Mouse (Mus musculus): ENCODE data around the gene Zscan2. TPM values are rescaled to one million over a fixed set of nuclear protein-coding genes. Genes with fewer than 3 reads are reported as not detected.

Zscan2 gene
- polyA plus RNA-seq, 1 experiment: not detected

DNA sequence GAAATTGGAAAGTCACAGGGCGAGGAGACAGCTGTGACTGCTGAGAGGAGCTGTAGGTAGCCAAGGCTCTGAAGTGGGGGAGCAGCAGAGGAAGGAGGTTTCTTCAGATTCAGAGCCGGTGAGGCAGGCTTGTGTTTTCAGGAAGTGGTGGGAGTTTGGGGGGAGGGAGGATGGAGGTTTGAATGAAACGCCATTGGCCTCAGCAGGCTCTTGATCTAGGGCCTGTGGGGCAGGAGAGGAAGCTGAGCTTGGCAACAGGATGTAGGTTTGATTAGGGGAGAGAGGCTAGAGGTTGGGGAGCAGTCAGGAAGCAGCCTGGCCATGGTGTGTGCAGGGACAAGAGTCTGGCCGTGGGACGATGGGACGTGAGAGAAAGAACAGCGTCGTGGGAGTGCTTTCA lies 4.1 kb downstream of the Zscan2 start:
- TF ChIP-seq POLR2A (IDR thresholded peaks at IDR 0.05; ENCODE audit: insufficient read depth, low read depth, low read length) (no peak), CTCF (IDR thresholded peaks at IDR 0.05; ENCODE audit: insufficient read depth, low read depth, low read length) (no peak)
- no peak overlapping the region for H3K27ac ChIP-seq (ENCODE audit: insufficient read depth, low read depth, low read length)
- no peak overlapping the region for H3K4me3 ChIP-seq (ENCODE audit: insufficient read depth, low read depth, low read length)
- WGBS: 69% methylated on average over 8 of the region's 8 CpGs
- H3K4me1 ChIP-seq (ENCODE audit: control insufficient read depth, insufficient read depth, low read length): peaks cover 24% of the 10 kb centered on the region

DNA sequence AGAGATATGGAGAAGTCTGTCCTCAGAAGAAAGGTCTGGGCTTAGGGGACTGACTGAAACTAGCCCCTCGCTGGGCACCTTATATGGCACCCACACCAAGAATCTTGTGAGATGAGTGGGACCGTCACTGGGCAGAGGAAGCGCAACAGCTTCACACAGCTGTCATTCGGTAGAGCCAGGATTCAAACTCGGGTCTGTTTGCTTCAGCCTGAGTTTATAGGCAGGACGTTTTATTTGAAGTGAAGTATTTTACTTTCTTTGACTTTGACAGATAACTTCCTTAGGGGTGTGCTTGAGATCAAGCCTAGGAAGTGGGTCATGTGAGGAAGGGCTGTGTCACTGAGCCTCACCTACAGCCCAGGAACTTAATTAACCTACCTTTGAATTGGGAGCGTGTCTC lies 4.8 kb downstream of the Zscan2 start:
- Histone ChIP-seq H3K27ac (ENCODE audit: insufficient read depth, low read depth, low read length) (no peak overlapping the region), H3K4me1 (ENCODE audit: control insufficient read depth, insufficient read depth, low read length) (peaks cover 24% of the 10 kb centered on the region), H3K4me3 (ENCODE audit: insufficient read depth, low read depth, low read length) (no peak overlapping the region)
- TF ChIP-seq POLR2A (IDR thresholded peaks at IDR 0.05; ENCODE audit: insufficient read depth, low read depth, low read length): no peak
- TF ChIP-seq CTCF (IDR thresholded peaks at IDR 0.05; ENCODE audit: insufficient read depth, low read depth, low read length): no peak
- WGBS: 94% methylated on average over 7 of the region's 7 CpGs

- H3K4me1 ChIP-seq (ENCODE audit: control insufficient read depth, insufficient read depth, low read length): peaks cover 24% of the 10 kb centered on the region
- no peak for TF ChIP-seq POLR2A (IDR thresholded peaks at IDR 0.05; ENCODE audit: insufficient read depth, low read depth, low read length)
- H3K4me3 ChIP-seq (ENCODE audit: insufficient read depth, low read depth, low read length): no peak overlapping the region
- 83% methylated on average over 7 of the region's 7 CpGs for WGBS
- H3K27ac ChIP-seq (ENCODE audit: insufficient read depth, low read depth, low read length): no peak overlapping the region
Observed at GRCm38 (mm10) chr7:80866514-80867147, 5.9 kb downstream of the Zscan2 start.

DNA sequence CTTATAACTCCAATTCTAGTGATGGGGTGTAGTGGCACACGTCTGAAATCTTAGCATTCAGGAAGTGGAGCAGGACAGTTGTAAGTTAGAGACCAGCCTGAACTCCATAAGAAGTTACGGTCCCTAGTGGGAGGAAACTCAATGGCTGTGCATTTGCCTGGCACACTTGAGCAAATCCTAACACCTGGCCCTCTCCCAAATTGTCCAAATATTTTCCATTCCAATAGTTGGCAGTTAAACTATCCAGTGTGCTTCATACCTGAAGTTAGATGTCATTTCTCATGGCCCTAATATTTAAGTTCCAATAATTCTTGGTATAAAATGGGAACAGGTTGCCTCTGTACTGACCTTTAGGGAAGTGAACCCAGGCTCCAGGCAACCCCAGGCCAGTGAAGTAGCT lies 8.0 kb downstream of the Zscan2 start:
- Histone ChIP-seq H3K4me3 (ENCODE audit: insufficient read depth, low read depth, low read length) (no peak overlapping the region), H3K4me1 (ENCODE audit: control insufficient read depth, insufficient read depth, low read length) (peaks cover 11% of the 10 kb centered on the region), H3K27ac (ENCODE audit: insufficient read depth, low read depth, low read length) (no peak overlapping the region)
- 97% methylated on average over 2 of the region's 2 CpGs for WGBS
- no peak for TF ChIP-seq POLR2A (IDR thresholded peaks at IDR 0.05; ENCODE audit: insufficient read depth, low read depth, low read length)
- TF ChIP-seq CTCF (IDR thresholded peaks at IDR 0.05; ENCODE audit: insufficient read depth, low read depth, low read length): no peak

DNA sequence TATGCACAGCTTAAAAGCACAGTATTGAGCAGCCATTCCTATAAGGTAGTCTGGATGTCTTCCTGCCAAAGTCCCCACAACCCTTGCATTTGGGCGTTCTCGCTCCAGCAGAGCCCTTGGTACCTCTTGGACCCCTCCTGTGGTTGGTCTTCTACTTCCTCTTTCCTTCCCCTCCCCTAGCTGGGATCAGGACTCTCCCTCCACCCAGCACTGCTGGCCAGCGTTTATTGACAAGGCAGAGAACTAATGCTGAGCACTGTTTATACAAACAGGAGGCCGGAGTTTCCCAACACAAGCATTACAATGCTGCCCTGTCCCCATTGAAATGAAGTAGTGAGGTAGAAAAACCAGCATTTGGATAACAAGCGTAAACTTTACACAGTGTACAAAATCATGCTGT lies 12.3 kb downstream of the Zscan2 start:
- WGBS: 53% methylated on average over 5 of the region's 5 CpGs
- no peak overlapping the region for H3K4me3 ChIP-seq (ENCODE audit: insufficient read depth, low read depth, low read length)
- no peak overlapping the region for H3K27ac ChIP-seq (ENCODE audit: insufficient read depth, low read depth, low read length)
- TF ChIP-seq CTCF (IDR thresholded peaks at IDR 0.05; ENCODE audit: insufficient read depth, low read depth, low read length) (no peak), POLR2A (IDR thresholded peaks at IDR 0.05; ENCODE audit: insufficient read depth, low read depth, low read length) (no peak)
- H3K4me1 ChIP-seq (ENCODE audit: control insufficient read depth, insufficient read depth, low read length): no peaks in the 10 kb centered on the region

DNA sequence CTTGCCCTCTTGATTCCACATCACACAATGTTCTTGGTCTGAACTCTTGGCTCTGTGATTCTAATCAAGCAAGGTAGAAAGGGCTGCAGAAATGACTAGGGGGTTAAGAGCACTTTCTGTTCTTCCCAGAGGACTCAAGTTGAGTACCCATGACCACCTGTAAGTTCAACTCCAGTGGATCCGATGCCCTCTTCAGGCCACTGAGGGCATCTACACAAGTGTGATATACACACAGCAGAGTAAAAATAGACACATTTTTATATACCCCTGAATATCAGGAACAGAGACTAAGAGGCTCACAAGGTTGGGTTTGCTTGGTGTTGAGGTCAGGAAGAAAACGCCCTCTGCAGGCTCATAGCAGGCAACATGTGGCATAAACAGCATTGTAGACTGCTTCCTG lies 12.9 kb downstream of the Zscan2 start:
- WGBS: 86% methylated on average over 2 of the region's 2 CpGs
- no peak for TF ChIP-seq POLR2A (IDR thresholded peaks at IDR 0.05; ENCODE audit: insufficient read depth, low read depth, low read length)
- no peak for TF ChIP-seq CTCF (IDR thresholded peaks at IDR 0.05; ENCODE audit: insufficient read depth, low read depth, low read length)
- Histone ChIP-seq H3K4me1 (ENCODE audit: control insufficient read depth, insufficient read depth, low read length) (no peaks in the 10 kb centered on the region), H3K27ac (ENCODE audit: insufficient read depth, low read depth, low read length) (no peak overlapping the region), H3K4me3 (ENCODE audit: insufficient read depth, low read depth, low read length) (no peak overlapping the region)

DNA sequence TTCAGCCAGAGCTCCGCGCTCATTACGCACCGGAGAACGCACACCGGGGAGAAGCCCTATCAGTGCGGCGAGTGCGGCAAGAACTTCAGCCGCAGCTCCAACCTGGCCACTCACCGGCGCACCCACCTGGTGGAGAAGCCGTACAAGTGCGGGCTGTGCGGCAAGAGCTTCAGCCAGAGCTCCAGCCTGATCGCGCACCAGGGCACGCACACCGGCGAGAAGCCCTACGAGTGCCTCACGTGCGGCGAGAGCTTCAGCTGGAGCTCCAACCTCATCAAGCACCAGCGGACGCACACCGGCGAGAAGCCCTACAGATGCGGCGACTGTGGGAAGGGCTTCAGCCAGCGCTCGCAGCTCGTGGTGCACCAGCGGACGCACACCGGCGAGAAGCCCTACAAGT lies 15.0 kb downstream of the Zscan2 start:
- Histone ChIP-seq H3K4me1 (ENCODE audit: control insufficient read depth, insufficient read depth, low read length) (no peaks in the 10 kb centered on the region), H3K4me3 (ENCODE audit: insufficient read depth, low read depth, low read length) (no peak overlapping the region), H3K27ac (ENCODE audit: insufficient read depth, low read depth, low read length) (no peak overlapping the region)
- TF ChIP-seq POLR2A (IDR thresholded peaks at IDR 0.05; ENCODE audit: insufficient read depth, low read depth, low read length) (no peak), CTCF (IDR thresholded peaks at IDR 0.05; ENCODE audit: insufficient read depth, low read depth, low read length) (no peak)
- 74% methylated on average over 37 of the region's 37 CpGs for WGBS

- no peak overlapping the region for H3K27ac ChIP-seq (ENCODE audit: insufficient read depth, low read depth, low read length)
- WGBS: 19% methylated on average over 14 of the region's 14 CpGs
- peak; percentile 53 for TF ChIP-seq CTCF (IDR thresholded peaks at IDR 0.05; ENCODE audit: insufficient read depth, low read depth, low read length)
- TF ChIP-seq POLR2A (IDR thresholded peaks at IDR 0.05; ENCODE audit: insufficient read depth, low read depth, low read length): no peak
- H3K4me1 ChIP-seq (ENCODE audit: control insufficient read depth, insufficient read depth, low read length): peaks cover 5% of the 10 kb centered on the region
- H3K4me3 ChIP-seq (ENCODE audit: insufficient read depth, low read depth, low read length): peak overlapping the region; percentile 27
Observed at GRCm38 (mm10) chr7:80882830-80883505, 22.2 kb downstream of the Zscan2 start.

DNA sequence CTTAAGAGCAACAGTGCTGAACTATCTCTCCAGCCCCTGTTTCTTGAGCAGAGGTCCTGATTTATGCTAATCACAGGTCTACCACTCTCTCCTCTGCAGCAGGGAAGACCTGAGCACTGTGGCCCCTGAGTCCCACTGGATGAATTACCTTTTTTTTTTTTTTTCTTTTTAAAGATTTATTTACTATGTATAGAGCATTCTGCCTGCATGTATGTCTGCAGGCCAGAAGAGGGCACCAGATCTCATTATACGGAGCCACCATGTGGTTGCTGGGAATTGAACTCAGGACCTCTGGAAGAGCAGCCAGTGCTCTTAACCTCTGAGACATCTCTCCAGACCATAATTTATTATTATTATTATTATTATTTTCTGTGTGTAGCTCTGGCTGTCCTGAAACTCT lies 24.9 kb downstream of the Zscan2 start:
- TF ChIP-seq CTCF (IDR thresholded peaks at IDR 0.05; ENCODE audit: insufficient read depth, low read depth, low read length) (no peak), POLR2A (IDR thresholded peaks at IDR 0.05; ENCODE audit: insufficient read depth, low read depth, low read length) (no peak)
- WGBS: 47% methylated on average over 1 of the region's 1 CpGs
- H3K27ac ChIP-seq (ENCODE audit: insufficient read depth, low read depth, low read length): no peak overlapping the region
- H3K4me3 ChIP-seq (ENCODE audit: insufficient read depth, low read depth, low read length): no peak overlapping the region
- peaks cover 22% of the 10 kb centered on the region for H3K4me1 ChIP-seq (ENCODE audit: control insufficient read depth, insufficient read depth, low read length)
